Mouse (Mus musculus) hindbrain, embryonic 11.5 days (tissue): Measurements from ENCODE around the gene Slc38a4. TPM values are rescaled to one million over a fixed set of nuclear protein-coding genes. Genes with fewer than 3 reads are reported as not detected.
A peak's percentile ranks its signal among the peaks of the same experiment; 100 is the strongest.

Source experiments
- ATAC-seq: fragments of 200-750 bp; cut with Nextera tagmentation; 2 replicates; pipeline ENCODE4 v1.8.0; 2017; ENCODE audit warnings: mild to moderate bottlenecking, moderate TSS enrichment, moderate library complexity; ENCODE audit not compliant: low FRiP score
- DNase-seq: peaks from one replicate; pipeline ENCODE4 v3.0.0-alpha.2; 2015; ENCODE audit warnings: low spot score
- H3K27ac ChIP-seq: fragments of 300-500 bp; sonication (generic); 2 replicates; pipeline ENCODE4 v1.5.1; 2014; ENCODE audit warnings: mild to moderate bottlenecking, low read depth, low read length
- H3K27me3 ChIP-seq: fragments of 300-500 bp; sonication (generic); 2 replicates; pipeline ENCODE4 v1.6.1; 2014; ENCODE audit warnings: mild to moderate bottlenecking, low read length, moderate library complexity, mixed read lengths; ENCODE audit not compliant: control insufficient read depth, insufficient read depth
- H3K36me3 ChIP-seq: fragments of 300-500 bp; sonication (generic); 2 replicates; pipeline ENCODE4 v1.6.1; 2014; ENCODE audit warnings: mild to moderate bottlenecking, low read length, moderate library complexity, mixed read lengths; ENCODE audit not compliant: control insufficient read depth, insufficient read depth
- H3K4me1 ChIP-seq: fragments of 300-500 bp; sonication (generic); replicated peaks from 2 replicates; pipeline ENCODE4 v1.6.1; 2014; ENCODE audit warnings: low read length, mixed read lengths; ENCODE audit not compliant: control insufficient read depth, insufficient read depth
- H3K4me2 ChIP-seq: fragments of 300-500 bp; sonication (generic); replicated peaks from 2 replicates; pipeline ENCODE4 v1.6.1; 2014; ENCODE audit warnings: mild to moderate bottlenecking, low read depth, low read length
- H3K4me3 ChIP-seq: fragments of 300-500 bp; sonication (generic); 2 replicates; pipeline ENCODE4 v1.5.1; 2014; ENCODE audit warnings: low read depth, low read length
- H3K9ac ChIP-seq: fragments of 300-500 bp; sonication (generic); 2 replicates; pipeline ENCODE4 v1.6.1; 2014; ENCODE audit warnings: low read depth, low read length
- H3K9me3 ChIP-seq: fragments of 300-500 bp; sonication (generic); 2 replicates; pipeline ENCODE4 v1.6.1; 2016; ENCODE audit warnings: low read length; ENCODE audit not compliant: control insufficient read depth
- WGBS: fragments of 180-500 bp; shearing (Covaris S2); extraction: QIAGEN DNeasy Blood & Tissue Kit; methylation state at CpG from one replicate; pipeline ENCODE4 v1.1.7; 2014; 5-methylcytosine and 5-hydroxymethylcytosine counted together
- polyA plus RNA-seq: library from polyadenylated mRNA; unstranded; fragments of >200 nt; fragmentation: Nextera tagmentation; extraction: Ambion mirVana; gene quantifications from 2 replicates; pipeline ENCODE4 v1.2.1, GENCODE M21; 2014

Gene Slc38a4
- polyA plus RNA-seq, 1 experiment from 2014 or later: 39.7 TPM

DNA sequence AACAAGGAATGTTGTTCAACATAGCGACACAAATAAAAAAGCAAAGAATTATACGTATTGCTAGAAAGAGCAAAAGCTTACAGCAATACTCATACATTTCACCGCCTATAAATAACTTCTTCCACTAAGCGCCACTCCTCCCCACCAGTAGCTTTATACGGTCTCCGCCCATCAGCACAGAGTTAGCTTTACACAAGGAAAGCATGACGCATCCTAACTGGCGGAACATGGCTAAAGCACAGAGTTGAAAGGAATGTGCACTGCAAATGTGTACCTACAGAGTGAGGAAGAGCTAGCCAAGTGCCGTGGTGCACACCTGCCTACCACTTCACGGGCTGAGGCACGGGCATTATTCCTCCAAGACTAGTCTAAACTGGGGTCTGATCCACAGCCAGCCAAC is 95.4 kb downstream of the Slc38a4 start:
- Histone ChIP-seq H3K4me3 (no peak overlapping the region), H3K27ac (no peak overlapping the region), H3K4me1 (no peaks in the 10 kb centered on the region), H3K36me3 (no peaks in the 10 kb centered on the region), H3K9me3 (no peaks in the 10 kb centered on the region), H3K27me3 (no peaks in the 10 kb centered on the region), H3K4me2 (no peak overlapping the region), H3K9ac (no peak overlapping the region)
- 92% methylated on average over 11 of the region's 11 CpGs for WGBS
- ATAC-seq (no peak), DNase-seq (no peak)

DNA sequence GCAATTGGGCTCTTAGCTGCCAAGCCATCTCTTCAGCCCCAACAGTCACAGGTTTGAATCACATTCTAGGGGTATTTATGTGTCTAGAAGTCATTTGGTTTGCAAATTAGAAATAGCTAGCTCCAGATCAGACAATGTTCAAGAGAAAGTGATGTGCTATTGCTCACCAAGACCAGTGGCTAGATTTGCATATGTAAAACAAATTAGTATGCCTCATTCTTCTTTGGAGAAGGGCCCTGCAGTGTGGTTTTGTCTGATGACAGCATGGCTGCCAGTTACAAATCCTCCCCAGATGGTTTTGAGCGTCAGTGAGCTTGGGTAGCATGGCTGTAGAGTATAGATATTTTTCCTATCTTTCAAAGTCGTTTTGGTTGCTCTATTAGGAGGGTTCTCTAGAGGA is 96.5 kb downstream of the Slc38a4 start:
- ATAC-seq (no peak), DNase-seq (no peak)
- WGBS: 55% methylated on average over 2 of the region's 2 CpGs
- no peaks in the 10 kb centered on the region for H3K27me3 ChIP-seq
- no peak overlapping the region for H3K4me3 ChIP-seq
- no peaks in the 10 kb centered on the region for H3K36me3 ChIP-seq
- no peak overlapping the region for H3K4me2 ChIP-seq
- no peaks in the 10 kb centered on the region for H3K4me1 ChIP-seq
- no peak overlapping the region for H3K27ac ChIP-seq
- H3K9ac ChIP-seq: no peak overlapping the region
- H3K9me3 ChIP-seq: no peaks in the 10 kb centered on the region

DNA sequence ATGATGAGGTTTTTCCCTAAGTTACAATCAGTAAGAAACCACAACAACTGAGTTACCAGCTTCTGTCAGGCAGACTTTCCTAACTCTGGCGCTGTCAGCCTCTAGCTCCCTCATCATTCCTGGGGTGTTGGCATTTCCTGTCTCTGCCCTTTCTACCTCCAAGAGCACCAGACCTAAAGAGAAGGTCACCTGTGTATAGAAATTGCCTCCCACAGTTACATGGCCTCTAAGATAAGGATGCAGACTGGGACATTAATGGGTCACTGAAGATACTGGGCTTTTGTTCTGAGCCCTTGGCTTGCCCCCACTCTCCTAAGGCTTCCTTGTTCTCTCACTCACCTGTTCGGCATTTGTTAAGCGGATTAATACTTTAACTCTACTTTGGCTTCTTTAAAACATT is 99.1 kb downstream of the Slc38a4 start:
- Histone ChIP-seq H3K27me3 (no peaks in the 10 kb centered on the region), H3K9ac (no peak overlapping the region), H3K36me3 (no peaks in the 10 kb centered on the region), H3K9me3 (no peaks in the 10 kb centered on the region), H3K4me1 (no peaks in the 10 kb centered on the region), H3K27ac (no peak overlapping the region), H3K4me3 (no peak overlapping the region), H3K4me2 (no peak overlapping the region)
- 82% methylated on average over 3 of the region's 3 CpGs for WGBS
- ATAC-seq (no peak), DNase-seq (no peak)

DNA sequence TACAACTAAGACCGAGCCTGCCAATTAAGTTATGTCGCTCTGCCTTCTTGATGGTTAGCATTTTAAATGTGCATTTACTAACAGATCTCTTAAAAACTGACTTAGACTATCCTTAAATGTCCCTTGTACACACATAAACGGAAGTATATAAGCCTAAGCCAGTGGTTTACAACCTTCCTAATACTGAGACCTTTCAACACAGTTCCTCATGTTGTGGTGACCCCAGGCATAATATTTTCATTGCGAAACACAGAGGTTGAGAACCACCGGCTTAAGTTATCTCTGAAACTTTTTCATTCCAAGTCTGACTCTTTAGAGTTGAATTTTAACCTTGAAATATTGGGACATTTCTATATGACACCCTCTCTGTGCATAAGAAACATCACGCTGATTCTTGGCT is 101.4 kb downstream of the Slc38a4 start:
- Histone ChIP-seq H3K4me2 (no peak overlapping the region), H3K9ac (no peak overlapping the region)
- 91% methylated on average over 6 of the region's 6 CpGs for whole genome bisulfite sequencing

DNA sequence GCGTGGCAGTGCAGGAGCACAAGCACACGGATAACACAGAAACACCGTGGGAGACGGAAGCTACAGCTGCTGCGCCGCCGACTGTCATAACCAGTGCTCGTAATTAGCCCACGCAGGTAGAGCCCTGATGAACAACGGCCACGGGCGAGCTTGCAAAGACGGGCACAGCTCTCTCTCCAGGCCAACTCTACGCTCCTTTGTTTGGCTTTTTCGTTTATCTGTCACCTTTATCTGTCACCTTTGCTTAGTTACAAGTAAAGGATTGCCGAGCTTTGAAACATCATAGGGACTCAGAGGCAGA is 101.9 kb downstream of the Slc38a4 start:
- H3K9ac ChIP-seq: peak overlapping the region; percentile 49
- peak overlapping the region; percentile 32 for H3K4me2 ChIP-seq
- no peak for ATAC-seq
- no peak for DNase-seq
- WGBS: 66% methylated on average over 16 of the region's 16 CpGs
- no peaks in the 10 kb centered on the region for H3K27me3 ChIP-seq
- H3K9me3 ChIP-seq: no peaks in the 10 kb centered on the region
- no peaks in the 10 kb centered on the region for H3K36me3 ChIP-seq
- H3K27ac ChIP-seq: no peak overlapping the region
- no peaks in the 10 kb centered on the region for H3K4me1 ChIP-seq
- peak overlapping the region; percentile 23 for H3K4me3 ChIP-seq

More for the DNA sequence above, 101.4 kb downstream of the Slc38a4 start:
- Histone ChIP-seq H3K4me1 (no peaks in the 10 kb centered on the region), H3K4me3 (no peak overlapping the region), H3K27me3 (no peaks in the 10 kb centered on the region), H3K36me3 (no peaks in the 10 kb centered on the region), H3K9me3 (no peaks in the 10 kb centered on the region), H3K27ac (no peak overlapping the region)
- no peak for DNase-seq
- no peak for ATAC-seq

DNA sequence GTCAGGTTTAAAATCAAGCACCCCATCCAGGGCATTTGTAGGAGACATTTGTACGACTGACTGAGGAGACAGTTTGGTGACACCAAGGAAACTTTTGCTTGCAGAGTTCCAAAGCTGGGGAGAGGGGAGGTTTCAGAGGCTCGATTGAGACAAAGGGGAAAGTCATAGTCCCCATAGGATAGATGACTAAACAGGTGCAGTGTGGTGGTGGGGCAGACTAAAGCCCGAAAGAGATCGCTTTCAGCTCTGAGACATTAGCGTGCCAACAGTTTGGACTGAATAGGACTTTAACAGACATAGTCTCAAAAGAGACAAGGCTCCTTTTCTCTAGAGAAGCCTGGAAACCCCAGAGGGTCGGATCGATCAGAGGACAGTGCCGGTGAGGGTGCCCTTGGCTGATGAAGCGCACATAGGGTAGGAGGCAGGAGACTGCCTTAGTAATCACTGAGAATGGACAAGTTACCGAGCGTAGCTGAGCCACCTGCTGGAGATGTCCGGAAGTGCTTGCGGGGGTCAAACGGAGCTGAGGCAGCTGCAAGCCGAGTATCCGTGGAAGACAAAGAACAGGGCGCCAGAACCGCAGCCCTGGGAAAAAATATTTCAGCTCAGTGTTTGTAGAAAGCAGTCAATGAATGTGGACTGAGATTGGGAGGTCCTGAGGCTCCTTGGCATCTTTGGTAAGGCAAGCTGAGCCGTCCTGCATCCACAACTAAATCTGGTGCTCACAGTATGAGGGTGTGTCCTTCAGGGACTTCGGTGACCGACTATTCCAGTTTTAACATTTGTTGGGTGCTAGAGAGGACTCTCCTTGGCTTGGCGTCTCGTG is 102.4 kb downstream of the Slc38a4 start:
- Histone ChIP-seq H3K36me3 (no peaks in the 10 kb centered on the region), H3K4me3 (peak overlapping the region; percentile 23)

DNA sequence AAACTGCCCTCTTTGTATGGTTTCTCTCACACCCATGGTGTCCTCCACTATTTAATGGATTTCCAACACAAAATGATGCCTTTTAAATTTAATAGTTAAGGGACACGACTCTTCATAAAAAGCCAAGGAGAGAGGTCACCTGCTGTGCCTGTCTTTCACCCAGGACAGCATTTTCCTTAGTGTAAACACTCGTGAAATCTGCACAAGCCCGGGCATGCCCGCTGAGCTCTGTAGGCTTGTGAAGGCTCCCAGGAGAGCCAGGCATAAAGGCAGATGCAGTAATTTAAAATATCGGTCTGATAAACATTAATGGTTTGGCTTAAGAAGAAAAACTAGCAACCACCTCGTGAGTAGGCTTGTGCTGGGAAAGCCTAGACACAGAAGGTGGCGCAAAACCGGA is 103.3 kb downstream of the Slc38a4 start:
- H3K27me3 ChIP-seq: no peaks in the 10 kb centered on the region
- H3K4me2 ChIP-seq: no peak overlapping the region
- no peaks in the 10 kb centered on the region for H3K4me1 ChIP-seq
- no peak for DNase-seq
- ATAC-seq: no peak
- H3K4me3 ChIP-seq: no peak overlapping the region
- H3K9me3 ChIP-seq: no peaks in the 10 kb centered on the region
- no peak overlapping the region for H3K9ac ChIP-seq
- H3K27ac ChIP-seq: no peak overlapping the region
- H3K36me3 ChIP-seq: no peaks in the 10 kb centered on the region
- 66% methylated on average over 8 of the region's 8 CpGs for WGBS

More for the DNA sequence above, 102.4 kb downstream of the Slc38a4 start:
- Histone ChIP-seq H3K4me1 (no peaks in the 10 kb centered on the region), H3K9me3 (no peaks in the 10 kb centered on the region), H3K9ac (peak overlapping the region; percentile 49), H3K27ac (no peak overlapping the region), H3K4me2 (peak overlapping the region; percentile 32), H3K27me3 (no peaks in the 10 kb centered on the region)
- DNase-seq (peak; percentile 90), ATAC-seq (peak; percentile 79; the same call in 1 of the 2 replicates)
- 31% methylated on average over 23 of the region's 23 CpGs for WGBS

DNA sequence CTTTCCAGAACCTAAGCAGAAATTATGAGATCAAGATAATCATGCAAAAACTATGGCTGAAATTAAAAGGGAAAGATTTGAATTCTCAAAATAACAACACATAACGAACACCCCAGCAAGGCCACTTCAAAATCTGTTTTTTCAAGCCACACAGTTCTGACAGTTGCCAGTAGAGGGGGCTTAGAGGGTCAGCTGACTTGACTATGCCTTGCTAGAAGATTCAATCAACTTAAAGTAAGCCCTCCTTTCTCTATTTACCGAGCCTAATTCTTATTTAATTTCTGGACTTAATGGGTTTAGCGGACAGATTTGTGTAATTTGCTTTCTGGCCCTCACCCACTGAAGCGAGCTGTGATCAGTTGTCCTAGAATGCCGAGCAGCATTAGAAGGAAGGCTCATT is 104.0 kb downstream of the Slc38a4 start:
- Histone ChIP-seq H3K4me3 (no peak overlapping the region), H3K4me2 (no peak overlapping the region), H3K27me3 (no peaks in the 10 kb centered on the region), H3K4me1 (no peaks in the 10 kb centered on the region), H3K27ac (no peak overlapping the region), H3K9ac (no peak overlapping the region), H3K9me3 (no peaks in the 10 kb centered on the region), H3K36me3 (no peaks in the 10 kb centered on the region)
- ATAC-seq (no peak), DNase-seq (peak; percentile 57)
- WGBS: 68% methylated on average over 5 of the region's 5 CpGs

DNA sequence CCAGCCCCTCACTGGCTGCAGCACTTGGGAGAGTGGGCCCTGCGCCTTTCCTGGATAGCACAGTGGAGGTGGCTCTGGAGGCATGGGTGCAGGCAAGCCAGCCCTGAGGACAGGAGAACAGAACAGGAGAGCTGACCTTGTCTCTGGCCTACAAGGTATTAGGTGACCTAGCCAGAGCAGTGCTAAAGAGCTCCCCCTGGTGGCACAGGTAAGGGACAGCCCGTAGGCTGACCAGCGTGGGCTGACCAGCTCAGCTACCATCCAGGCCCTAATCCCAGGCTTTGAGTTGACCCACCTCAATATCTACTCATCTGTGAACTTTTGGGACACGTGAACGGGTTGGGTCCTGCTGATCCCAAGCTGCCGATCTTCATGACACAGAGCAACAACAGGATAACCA is 107.3 kb downstream of the Slc38a4 start:
- 60% methylated on average over 6 of the region's 6 CpGs for WGBS
- no peak for DNase-seq

More for the DNA sequence above, 107.3 kb downstream of the Slc38a4 start:
- Histone ChIP-seq H3K27me3 (no peaks in the 10 kb centered on the region), H3K9me3 (no peaks in the 10 kb centered on the region), H3K4me3 (no peak overlapping the region), H3K9ac (no peak overlapping the region), H3K36me3 (no peaks in the 10 kb centered on the region), H3K4me2 (no peak overlapping the region), H3K4me1 (no peaks in the 10 kb centered on the region), H3K27ac (no peak overlapping the region)
- ATAC-seq: no peak
